Mouse (Mus musculus): ENCODE measurements around the gene 1700017N19Rik.
"Not testable (repeated sequence)": the region's sequence is repeated elsewhere in the genome, so short reads cannot be mapped to it uniquely, and the experiment has no call there.

1700017N19Rik gene

GRCm38 (mm10) chr10:100590323-100590722, at the start of gene 1700017N19Rik, which contains the start of gene 4930430F08Rik:
TSS of gene 1700017N19Rik (plus strand) at chr10:100590484.
TSS of gene 4930430F08Rik (minus strand) at chr10:100590423.
- DNase-seq (ENCODE audit: low spot score) = no peak

DNA sequence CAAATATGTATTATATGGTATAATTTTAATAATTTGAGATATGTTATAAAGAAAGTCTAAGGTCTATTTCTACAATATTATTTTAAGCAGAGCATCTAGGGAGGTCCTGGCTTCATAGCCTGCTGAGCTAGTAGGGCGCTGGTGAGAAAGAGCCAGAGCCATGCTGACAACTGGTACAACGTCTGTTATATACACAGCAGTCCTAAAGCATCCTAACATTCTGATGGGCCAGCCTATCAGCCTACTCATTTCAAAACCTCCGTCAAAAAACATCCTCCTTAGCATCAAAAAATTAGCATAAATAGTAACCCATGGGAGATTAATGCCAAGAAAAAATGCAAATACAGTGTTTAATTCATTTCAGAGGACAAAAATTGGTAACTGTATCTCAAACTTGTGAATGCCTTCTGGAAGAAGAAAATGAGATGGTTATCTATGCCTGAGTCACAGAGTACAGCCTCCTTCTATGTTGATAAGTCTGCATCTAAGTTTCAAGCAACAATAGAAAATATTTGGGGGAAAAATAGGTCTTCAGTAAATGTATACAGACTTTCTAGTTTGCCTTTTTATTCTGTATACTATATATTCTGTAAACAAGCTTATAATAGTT, 33.6 kb upstream of the 1700017N19Rik start:
- no peak for DNase-seq (ENCODE audit: low spot score)

DNA sequence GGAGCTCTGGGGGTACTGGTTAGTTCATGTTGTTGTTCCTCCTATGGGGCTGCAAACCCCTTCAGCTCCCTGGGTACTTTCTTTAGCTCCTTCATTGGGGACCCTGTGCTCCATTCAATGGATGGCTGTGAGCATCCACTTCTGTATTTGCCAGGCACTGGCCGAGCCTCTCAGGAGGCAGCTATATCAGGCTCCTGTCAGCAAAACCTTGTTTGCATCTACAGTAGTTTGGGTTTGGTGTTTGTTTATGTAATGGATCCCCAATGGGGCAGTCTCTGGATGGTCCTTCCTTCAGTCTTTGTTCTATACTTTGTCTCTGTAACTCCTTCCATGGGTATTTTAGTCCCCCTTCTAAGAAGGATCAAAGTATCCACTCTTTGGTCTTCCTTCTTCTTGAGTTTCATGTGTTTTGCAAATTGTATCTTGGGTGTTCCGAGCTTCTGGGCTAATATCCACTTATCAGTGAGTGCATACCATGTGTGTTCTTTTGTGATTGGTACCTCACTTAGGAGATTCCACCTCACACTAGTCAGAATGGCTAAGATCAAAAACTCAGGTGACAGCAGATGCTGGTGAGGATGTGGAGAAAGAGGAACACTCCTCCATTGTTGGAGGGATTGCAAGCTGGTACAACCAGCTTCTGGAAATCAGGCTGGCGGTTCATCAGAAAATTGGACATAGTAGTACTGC, 29.9 kb upstream of the 1700017N19Rik start:
- not testable (repeated sequence) for DNase-seq (ENCODE audit: low spot score)

- DNase-seq (ENCODE audit: low spot score) = no peak
Observed at GRCm38 (mm10) chr10:100564112-100564511, 26.2 kb upstream of the 1700017N19Rik start.

GRCm38 (mm10) chr10:100571707-100572106, 18.6 kb upstream of the 1700017N19Rik start:
- no peak for DNase-seq (ENCODE audit: low spot score)

DNA sequence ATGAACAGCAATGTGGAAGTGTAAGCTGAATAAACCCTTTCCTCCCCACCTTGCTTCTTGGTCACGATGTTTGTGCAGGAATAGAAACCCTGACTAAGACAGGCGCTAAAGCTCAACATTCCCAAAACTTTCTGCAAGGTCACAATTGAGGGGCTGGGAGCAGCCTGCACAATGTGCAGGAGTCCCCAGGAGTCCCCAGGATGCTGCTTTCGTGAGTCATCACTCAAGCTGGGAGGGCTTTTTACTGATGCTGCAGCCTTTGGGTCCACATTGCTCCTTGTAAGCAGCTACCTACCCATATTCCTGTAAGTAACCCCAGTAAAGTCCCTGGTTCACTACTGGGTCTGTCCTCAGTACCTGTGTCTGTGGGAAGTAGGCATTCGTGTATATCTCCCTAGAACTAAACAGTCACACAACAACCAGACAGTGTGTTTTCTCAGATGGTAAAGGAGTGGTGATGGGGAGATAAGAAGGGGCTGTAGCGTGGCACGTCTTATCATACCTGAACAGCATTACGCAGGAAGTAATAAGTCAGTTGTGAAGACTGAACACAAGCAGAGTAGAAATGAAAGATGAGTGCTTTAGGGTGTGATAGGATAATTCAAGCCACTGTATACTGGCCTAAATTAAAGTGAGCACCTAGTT, 15.7 kb upstream of the 1700017N19Rik start:
- no peak for DNase-seq (ENCODE audit: low spot score)

DNA sequence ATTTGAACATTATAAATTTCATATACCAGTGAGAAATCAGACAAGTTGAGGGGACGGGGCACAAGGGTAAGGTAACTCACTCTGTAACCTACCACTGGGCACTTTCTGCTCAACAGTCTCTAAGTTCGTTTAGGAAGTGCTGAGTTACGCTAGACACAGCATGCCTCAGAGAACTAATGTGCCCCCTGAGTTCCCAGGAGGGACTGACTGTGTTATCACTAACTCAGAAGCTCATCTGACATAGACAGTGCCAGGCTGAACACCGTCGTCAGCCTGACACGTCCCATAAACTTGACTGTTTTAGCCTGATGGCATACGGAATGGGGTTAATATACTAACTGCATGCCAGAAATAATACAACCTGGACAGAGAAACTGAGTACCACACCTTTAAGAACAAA, 15.0 kb upstream of the 1700017N19Rik start:
- DNase-seq (ENCODE audit: low spot score) = no peak

DNA sequence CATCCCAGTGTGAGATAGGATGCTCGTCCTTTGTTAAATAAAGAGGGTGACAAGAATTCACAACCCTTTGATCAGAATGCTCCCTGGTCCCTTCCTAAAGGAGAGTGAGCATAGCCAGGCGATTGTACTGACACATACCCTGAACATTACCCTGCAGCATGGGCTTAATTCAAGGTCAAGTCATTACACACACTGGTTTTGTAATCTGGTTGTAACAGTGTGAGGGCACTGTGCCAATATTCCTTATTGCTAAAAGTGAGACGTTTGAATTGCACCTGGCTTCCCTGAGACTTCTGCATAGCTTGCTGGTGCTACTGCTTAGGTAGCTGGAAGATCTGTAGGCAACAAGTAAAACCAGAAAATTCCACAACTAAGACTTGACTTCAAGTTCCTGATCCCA, 6.1 kb upstream of the 1700017N19Rik start:
- no peak for DNase-seq (ENCODE audit: low spot score)

- DNase-seq (ENCODE audit: low spot score) = no peak
Observed at GRCm38 (mm10) chr10:100588524-100588923, 1.8 kb upstream of the 1700017N19Rik start.

GRCm38 (mm10) chr10:100588932-100589388, 1.3 kb upstream of the 1700017N19Rik start:
- peak; percentile 85 for DNase-seq (ENCODE audit: low spot score)

DNA sequence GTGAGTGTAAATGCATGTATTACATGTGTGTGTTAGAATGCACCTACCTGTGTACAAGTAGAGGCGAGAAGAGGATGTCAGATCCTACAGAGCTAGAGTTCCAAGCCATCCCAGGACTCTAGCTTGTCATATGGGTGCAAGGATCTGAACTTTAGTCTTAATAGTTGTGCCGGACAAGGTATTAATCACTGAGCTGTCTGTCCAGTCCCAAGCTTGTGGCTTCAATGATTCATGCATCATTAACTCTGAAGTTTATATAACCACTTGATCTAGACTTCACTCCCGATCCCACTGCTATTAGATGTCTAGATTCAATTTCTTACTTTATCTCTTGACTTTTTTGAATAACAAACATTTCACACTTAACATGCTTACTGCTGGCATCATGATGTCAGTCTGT, 8.1 kb downstream of the 1700017N19Rik start:
- DNase-seq (ENCODE audit: low spot score) = no peak

DNA sequence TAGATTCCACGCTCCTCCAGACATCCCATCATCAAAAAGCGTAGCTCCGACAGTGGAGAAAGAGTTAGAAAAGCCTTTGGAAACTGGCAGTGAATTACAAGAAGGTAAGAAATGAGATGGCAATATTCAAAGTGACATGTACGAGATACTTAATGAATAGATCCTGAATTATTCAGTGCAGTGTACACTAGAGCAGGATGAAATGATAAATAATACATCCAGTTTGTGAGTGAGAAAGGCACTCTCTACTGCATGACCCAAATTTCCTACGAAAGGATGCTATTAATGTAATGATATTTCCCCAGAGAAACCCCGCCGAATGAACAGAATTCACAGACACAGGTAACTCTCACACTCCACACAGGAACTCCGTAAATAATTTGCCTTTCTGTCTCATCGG, 13.2 kb downstream of the 1700017N19Rik start:
- no peak for DNase-seq (ENCODE audit: low spot score)

DNA sequence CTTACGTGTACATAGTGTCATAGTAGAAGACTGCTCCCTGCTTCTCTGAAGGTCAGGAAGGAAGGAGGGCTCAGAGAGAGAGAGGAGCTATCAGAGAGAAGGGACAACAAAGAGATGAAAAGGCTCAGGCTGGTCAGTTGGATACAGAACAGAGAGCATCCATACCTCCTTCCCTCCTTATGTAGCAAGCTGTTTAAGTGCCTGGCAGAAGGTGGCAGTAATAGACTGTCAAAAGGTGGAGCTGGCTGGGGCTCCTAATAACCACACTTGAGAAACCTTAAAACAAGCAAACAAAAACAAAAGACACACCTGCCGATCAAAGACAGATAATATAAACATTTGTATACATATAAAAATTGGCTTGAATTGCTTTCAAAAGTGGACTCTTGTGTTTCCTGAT, 14.0 kb downstream of the 1700017N19Rik start:
- no peak for DNase-seq (ENCODE audit: low spot score)

DNA sequence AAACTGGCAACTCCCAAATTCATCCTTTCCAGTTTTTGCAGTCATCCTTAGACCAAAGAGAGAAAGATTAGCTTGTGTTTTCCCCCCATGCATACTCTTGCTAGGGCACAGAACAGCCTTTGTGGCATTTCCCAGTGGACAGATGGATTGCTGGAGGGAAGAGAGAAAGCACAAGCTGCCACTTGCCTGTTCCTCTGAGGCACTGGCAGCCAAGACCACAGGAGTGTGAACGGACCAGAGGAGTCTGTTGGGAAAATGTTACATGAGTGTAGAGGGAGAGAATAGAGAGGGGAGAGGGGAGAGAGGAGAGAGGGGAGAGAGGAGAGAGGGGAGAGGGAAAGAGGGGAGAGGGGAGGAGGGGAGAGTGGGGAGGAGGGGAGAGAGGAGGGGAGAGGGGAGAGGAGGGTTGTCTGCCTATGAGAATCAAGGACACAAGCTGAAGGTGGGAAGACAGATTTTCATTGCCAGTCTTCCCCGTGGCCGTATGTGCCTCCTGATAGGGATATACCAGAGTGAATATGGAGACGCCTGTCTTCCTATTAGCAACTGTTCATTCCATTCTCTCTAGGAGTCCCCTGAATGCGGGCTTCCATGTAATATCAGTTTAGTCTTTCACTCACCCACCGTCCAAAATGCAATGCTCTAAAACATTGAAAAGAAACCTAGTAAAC, 27.1 kb downstream of the 1700017N19Rik start:
- peak; percentile 8 for DNase-seq (ENCODE audit: low spot score)

GRCm38 (mm10) chr10:100619474-100619873, 29.2 kb downstream of the 1700017N19Rik start:
- no peak for DNase-seq (ENCODE audit: low spot score)

DNA sequence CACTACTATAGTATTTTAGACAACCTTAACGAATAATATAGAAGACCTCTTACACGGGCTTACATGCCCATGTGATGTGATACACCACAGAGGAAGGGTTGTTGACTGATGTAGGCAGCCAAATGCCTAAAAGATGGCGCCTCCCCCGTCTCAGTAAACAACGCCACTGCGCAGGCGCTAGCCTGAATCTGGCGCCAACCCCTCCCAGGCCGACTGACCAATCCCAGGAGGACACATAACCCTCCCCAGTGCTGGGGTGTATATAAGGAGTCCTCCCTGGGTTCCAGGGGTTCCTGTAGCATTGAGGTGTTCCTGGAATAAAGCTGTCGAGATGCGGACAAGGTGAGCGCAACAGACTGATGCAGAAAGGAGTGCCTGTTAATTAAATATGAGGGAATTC, 29.8 kb downstream of the 1700017N19Rik start:
- DNase-seq (ENCODE audit: low spot score) = no peak

DNA sequence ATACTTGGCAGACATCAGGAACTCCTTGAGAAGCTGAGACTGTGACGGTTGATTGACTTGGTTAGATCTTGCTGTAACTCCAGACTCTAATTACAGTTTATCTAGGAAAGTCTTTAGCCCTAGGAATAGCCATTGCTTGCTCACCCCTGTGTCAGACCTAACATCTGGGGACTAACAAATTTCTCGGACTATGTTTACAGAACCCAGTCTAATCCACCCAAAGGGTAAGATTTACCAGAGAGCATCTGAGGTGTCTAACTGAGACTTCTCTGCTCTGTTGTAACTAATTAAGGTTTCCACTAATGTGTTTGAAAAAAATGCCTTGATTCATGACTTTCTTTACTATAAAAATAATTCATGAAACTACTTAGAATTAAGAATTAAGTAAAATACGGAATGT, 32.2 kb downstream of the 1700017N19Rik start:
- DNase-seq (ENCODE audit: low spot score) = no peak

GRCm38 (mm10) chr10:100629762-100630438, 39.6 kb downstream of the 1700017N19Rik start:
- peak; percentile 22 for DNase-seq (ENCODE audit: low spot score)

- no peak for DNase-seq (ENCODE audit: low spot score)
Observed at GRCm38 (mm10) chr10:100642887-100643286, 52.6 kb downstream of the 1700017N19Rik start.

DNA sequence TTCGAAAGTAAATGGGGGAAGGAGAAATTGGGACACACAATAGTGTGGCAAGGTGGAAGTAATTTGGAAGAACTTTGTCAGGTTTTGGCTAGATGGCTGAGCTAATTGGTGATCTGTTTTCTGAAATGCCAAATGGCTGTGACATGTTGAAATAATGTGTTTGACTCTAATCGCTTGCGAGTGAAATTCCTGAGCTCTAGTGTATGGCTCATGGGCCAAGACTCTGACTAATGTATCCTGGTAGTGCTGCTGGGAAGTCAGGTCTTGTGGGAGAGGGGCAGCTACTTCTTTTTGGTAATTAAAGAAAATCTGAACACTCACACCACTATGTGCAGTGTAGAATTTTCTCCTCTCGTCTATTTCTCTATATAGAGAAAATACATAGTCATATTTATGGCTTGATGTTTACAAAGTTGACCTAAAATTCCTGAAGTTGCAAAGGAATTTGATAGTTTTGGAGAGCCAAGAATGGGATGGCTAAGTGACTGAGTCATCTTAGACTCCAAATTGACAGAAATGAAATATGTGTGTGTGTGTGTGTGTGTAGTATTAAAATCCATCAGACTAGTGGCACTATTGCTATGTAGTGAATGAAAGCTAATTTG, 55.1 kb downstream of the 1700017N19Rik start:
- DNase-seq (ENCODE audit: low spot score) = no peak

GRCm38 (mm10) chr10:100654183-100654582, 63.9 kb downstream of the 1700017N19Rik start:
- DNase-seq (ENCODE audit: low spot score) = no peak
